Mouse (Mus musculus): Measurements from ENCODE around the gene Dgke.
A peak's percentile ranks its signal among the peaks of the same experiment; 100 is the strongest.

GRCm38 (mm10) chr11:88986616-88987015 lies 80.0 kb downstream of the Dgke start:
- TF ChIP-seq CTCF (IDR thresholded peaks at IDR 0.05; ENCODE audit: low read depth) (peak; percentile 23; the same call in 1 of the 2 replicates), EP300 (optimal IDR thresholded peaks at IDR 0.05) (no peak)

Data from stomach, postnatal 0 days (tissue).